Mouse (Mus musculus) kidney, embryonic 15.5 days (tissue): ENCODE data around the gene Nrcam. TPM values are rescaled to one million over a fixed set of nuclear protein-coding genes. Genes with fewer than 3 reads are reported as not detected.
"Not testable (repeated sequence)": the region's sequence is repeated elsewhere in the genome, so short reads cannot be mapped to it uniquely, and the experiment has no call there.

Experiments
- ATAC-seq: fragments of 200-750 bp; cut with Nextera tagmentation; replicated peaks from 2 replicates; pipeline ENCODE4 v1.8.0; 2017; ENCODE audit warnings: moderate TSS enrichment; ENCODE audit not compliant: low FRiP score
- H3K27ac ChIP-seq: fragments of 300-500 bp; sonication (generic); 2 replicates; pipeline ENCODE4 v1.5.1; 2015; ENCODE audit warnings: mild to moderate bottlenecking, inconsistent platforms
- H3K27me3 ChIP-seq: fragments of 300-500 bp; sonication (generic); 2 replicates; pipeline ENCODE4 v1.6.1; 2015; ENCODE audit warnings: inconsistent platforms
- H3K36me3 ChIP-seq: fragments of 300-500 bp; sonication (generic); 2 replicates; pipeline ENCODE4 v1.6.1; 2015; ENCODE audit warnings: inconsistent platforms
- H3K4me1 ChIP-seq: fragments of 300-500 bp; sonication (generic); 2 replicates; pipeline ENCODE4 v1.6.1; 2015; ENCODE audit warnings: inconsistent platforms
- H3K4me2 ChIP-seq: fragments of 300-500 bp; sonication (generic); 2 replicates; pipeline ENCODE4 v1.6.1; 2015; ENCODE audit warnings: moderate library complexity, mild to moderate bottlenecking, inconsistent platforms
- H3K4me3 ChIP-seq: fragments of 300-500 bp; sonication (generic); replicated peaks from 2 replicates; pipeline ENCODE4 v1.5.1; 2015; ENCODE audit warnings: mild to moderate bottlenecking, inconsistent platforms
- H3K9ac ChIP-seq: fragments of 300-500 bp; sonication (generic); 2 replicates; pipeline ENCODE4 v1.6.1; 2015; ENCODE audit warnings: mild to moderate bottlenecking, inconsistent platforms
- H3K9me3 ChIP-seq: fragments of 300-500 bp; sonication (generic); replicated peaks from 2 replicates; pipeline ENCODE4 v1.6.1; 2016; ENCODE audit warnings: inconsistent platforms
- WGBS: fragments of 180-500 bp; shearing (Covaris S2); methylation state at CpG from one replicate; pipeline ENCODE4 v1.1.7; 2015; ENCODE audit warnings: mixed read lengths; 5-methylcytosine and 5-hydroxymethylcytosine counted together
- polyA plus RNA-seq: library from polyadenylated mRNA; unstranded; fragments of >200 nt; fragmentation: Nextera tagmentation; extraction: Ambion mirVana; gene quantifications from 2 replicates; pipeline ENCODE4 v1.2.1, GENCODE M21; 2015

Nrcam gene
- 10.0 and 10.8 TPM in 2 replicates for polyA plus RNA-seq

GRCm38 (mm10) chr12:44328381-44329315 lies at the start of gene Nrcam:
TSS of gene Nrcam (plus strand) at chr12:44328885.
- H3K4me3 ChIP-seq: peak within 1 kb of the TSS; percentile 71
- peak within 1 kb of the TSS; percentile 48 for H3K9ac ChIP-seq
- H3K27me3 ChIP-seq: peaks cover 22% of the 10 kb centered on the region
- H3K27ac ChIP-seq: peak within 1 kb of the TSS; percentile 54
- peak within 1 kb of the TSS; percentile 89 for H3K4me2 ChIP-seq
- no peaks in the 10 kb centered on the region for H3K9me3 ChIP-seq
- ATAC-seq: peak; percentile 77
- 2% methylated on average over 73 of the region's 74 CpGs for WGBS
- no peaks in the 10 kb centered on the region for H3K36me3 ChIP-seq
- H3K4me1 ChIP-seq: peaks cover 10% of the 10 kb centered on the region

- not testable (repeated sequence) for ATAC-seq, H3K4me2 ChIP-seq, H3K27ac ChIP-seq, H3K4me3 ChIP-seq, H3K27me3 ChIP-seq, H3K9me3 ChIP-seq, H3K4me1 ChIP-seq, H3K9ac ChIP-seq
- peaks cover 13% of the 10 kb centered on the region for H3K36me3 ChIP-seq
- WGBS: 75% methylated on average over 2 of the region's 2 CpGs
Measured at GRCm38 (mm10) chr12:44280147-44280546, 48.5 kb upstream of the Nrcam start.

GRCm38 (mm10) chr12:44281534-44281933 lies 47.2 kb upstream of the Nrcam start:
- no peak overlapping the region for H3K4me2 ChIP-seq
- H3K9me3 ChIP-seq: no peaks in the 10 kb centered on the region
- ATAC-seq: no peak
- no peak overlapping the region for H3K9ac ChIP-seq
- no peak overlapping the region for H3K27ac ChIP-seq
- H3K4me1 ChIP-seq: no peaks in the 10 kb centered on the region
- H3K4me3 ChIP-seq: no peak overlapping the region
- H3K36me3 ChIP-seq: peaks cover 17% of the 10 kb centered on the region
- H3K27me3 ChIP-seq: no peaks in the 10 kb centered on the region
- 80% methylated on average over 3 of the region's 3 CpGs for WGBS

DNA sequence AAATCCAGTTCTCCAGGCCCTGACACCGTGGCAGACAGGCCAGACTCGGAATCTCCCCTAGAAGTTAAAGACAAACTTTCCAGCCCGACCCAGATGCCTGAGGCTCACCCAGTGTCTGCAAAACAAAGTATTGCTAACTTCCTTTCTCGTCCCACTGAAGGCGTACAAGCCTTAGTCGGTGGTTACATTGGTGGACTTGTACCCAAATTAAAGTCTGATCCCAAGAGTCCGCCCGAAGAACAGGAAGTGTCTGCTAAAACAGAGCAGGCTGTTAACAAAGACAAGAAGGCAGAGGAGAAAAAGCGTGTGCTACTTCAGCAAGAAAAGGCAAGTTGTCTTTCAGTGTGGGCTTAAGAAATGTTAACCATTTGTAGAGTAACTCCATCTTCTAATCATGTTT lies 45.3 kb upstream of the Nrcam start:
- Histone ChIP-seq H3K9ac (no peak overlapping the region), H3K4me2 (no peak overlapping the region), H3K4me1 (no peaks in the 10 kb centered on the region), H3K9me3 (no peaks in the 10 kb centered on the region), H3K4me3 (no peak overlapping the region), H3K27me3 (no peaks in the 10 kb centered on the region), H3K36me3 (peaks cover 17% of the 10 kb centered on the region), H3K27ac (no peak overlapping the region)
- ATAC-seq: no peak
- WGBS: 69% methylated on average over 9 of the region's 9 CpGs

- Histone ChIP-seq H3K9me3 (no peaks in the 10 kb centered on the region), H3K27me3 (no peaks in the 10 kb centered on the region)
- WGBS: 87% methylated on average over 8 of the region's 8 CpGs
Measured at GRCm38 (mm10) chr12:44286992-44287391, 41.7 kb upstream of the Nrcam start.

DNA sequence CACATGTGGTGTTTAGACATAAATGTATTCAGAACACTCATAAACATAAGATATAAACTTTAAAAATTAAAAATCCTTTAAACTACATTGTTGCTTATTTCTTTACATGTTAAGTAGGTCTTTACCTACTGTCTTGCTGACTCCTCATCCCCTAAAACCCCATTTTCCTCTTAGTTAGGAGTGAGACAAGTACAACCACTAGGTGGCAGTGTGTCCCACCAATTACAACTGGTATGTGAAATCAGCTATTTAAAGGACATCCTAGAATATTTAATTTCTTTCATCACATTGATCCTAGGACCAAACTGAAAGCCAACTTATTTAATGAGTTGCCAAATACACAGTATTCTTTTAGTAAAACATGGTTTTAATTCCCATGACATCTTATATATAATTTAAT lies 36.4 kb upstream of the Nrcam start:
- H3K4me2 ChIP-seq: no peak overlapping the region
- H3K4me3 ChIP-seq: no peak overlapping the region
- H3K27ac ChIP-seq: no peak overlapping the region
- no peaks in the 10 kb centered on the region for H3K9me3 ChIP-seq
- no peaks in the 10 kb centered on the region for H3K4me1 ChIP-seq
- H3K36me3 ChIP-seq: peaks cover 28% of the 10 kb centered on the region
- ATAC-seq: no peak
- no peaks in the 10 kb centered on the region for H3K27me3 ChIP-seq
- H3K9ac ChIP-seq: no peak overlapping the region

More at GRCm38 (mm10) chr12:44286992-44287391, 41.7 kb upstream of the Nrcam start:
- Histone ChIP-seq H3K4me3 (no peak overlapping the region), H3K27ac (no peak overlapping the region), H3K4me1 (no peaks in the 10 kb centered on the region), H3K4me2 (no peak overlapping the region), H3K9ac (no peak overlapping the region), H3K36me3 (peaks cover 36% of the 10 kb centered on the region)
- no peak for ATAC-seq

DNA sequence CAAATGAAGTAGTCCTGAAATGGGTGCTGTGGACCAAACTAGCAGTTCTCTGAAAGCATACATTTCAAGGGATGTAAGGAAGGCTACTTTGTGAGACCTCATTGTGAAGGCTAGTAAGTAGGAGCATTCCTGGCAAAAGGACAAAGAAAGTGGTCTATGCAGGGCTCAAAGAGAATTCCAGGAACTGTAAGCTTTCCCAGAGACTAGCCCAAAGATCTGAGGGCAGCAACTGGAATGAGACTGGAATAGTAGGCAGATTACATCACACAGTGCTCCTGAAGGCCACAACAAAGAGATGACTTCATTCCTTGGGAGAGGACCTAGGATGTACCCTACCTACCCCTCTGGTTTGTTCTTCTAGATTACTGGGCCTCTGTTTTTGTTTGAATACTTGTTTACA lies 27.9 kb upstream of the Nrcam start:
- Histone ChIP-seq H3K27ac (no peak overlapping the region), H3K4me1 (no peaks in the 10 kb centered on the region), H3K36me3 (peaks cover 20% of the 10 kb centered on the region), H3K9ac (no peak overlapping the region), H3K27me3 (no peaks in the 10 kb centered on the region), H3K4me3 (no peak overlapping the region), H3K9me3 (no peaks in the 10 kb centered on the region), H3K4me2 (no peak overlapping the region)
- ATAC-seq: no peak

GRCm38 (mm10) chr12:44304012-44304411 lies 24.7 kb upstream of the Nrcam start:
- no peak overlapping the region for H3K9ac ChIP-seq
- no peak overlapping the region for H3K27ac ChIP-seq
- no peak overlapping the region for H3K4me2 ChIP-seq
- H3K4me3 ChIP-seq: no peak overlapping the region
- no peaks in the 10 kb centered on the region for H3K9me3 ChIP-seq
- no peak for ATAC-seq
- H3K4me1 ChIP-seq: no peaks in the 10 kb centered on the region
- peaks cover 26% of the 10 kb centered on the region for H3K36me3 ChIP-seq
- no peaks in the 10 kb centered on the region for H3K27me3 ChIP-seq
- WGBS: 89% methylated on average over 1 of the region's 1 CpGs

DNA sequence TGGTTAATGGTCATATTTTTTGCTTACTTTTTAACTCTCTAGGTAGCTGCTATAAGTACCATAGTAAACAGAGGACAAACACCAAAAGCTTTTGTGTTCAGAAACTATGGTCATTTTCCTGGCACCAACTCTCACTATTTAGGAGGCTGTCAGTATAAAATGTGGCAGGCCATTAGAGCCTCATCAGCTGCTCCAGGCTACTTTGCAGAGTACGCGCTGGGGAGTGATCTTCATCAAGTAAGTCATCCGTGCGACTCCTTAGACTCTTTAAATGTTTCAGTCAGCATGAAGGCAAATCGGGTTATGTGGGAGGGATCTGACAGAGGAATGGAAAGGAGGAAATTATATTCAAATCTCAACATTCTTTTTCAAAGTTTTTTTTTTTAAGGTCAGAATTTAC lies 23.8 kb upstream of the Nrcam start:
- Histone ChIP-seq H3K4me1 (no peaks in the 10 kb centered on the region), H3K9ac (no peak overlapping the region), H3K27ac (no peak overlapping the region), H3K27me3 (no peaks in the 10 kb centered on the region), H3K36me3 (peaks cover 24% of the 10 kb centered on the region), H3K9me3 (no peaks in the 10 kb centered on the region), H3K4me3 (no peak overlapping the region), H3K4me2 (no peak overlapping the region)
- WGBS: 21% methylated on average over 5 of the region's 5 CpGs
- ATAC-seq: 0 out of 2 replicates have a peak, but pooled peaks have one; percentile 69

GRCm38 (mm10) chr12:44308221-44308620 lies 20.5 kb upstream of the Nrcam start:
- no peak for ATAC-seq
- no peaks in the 10 kb centered on the region for H3K27me3 ChIP-seq
- H3K4me3 ChIP-seq: no peak overlapping the region
- no peak overlapping the region for H3K27ac ChIP-seq
- H3K4me1 ChIP-seq: no peaks in the 10 kb centered on the region
- H3K9me3 ChIP-seq: no peaks in the 10 kb centered on the region
- H3K9ac ChIP-seq: no peak overlapping the region
- WGBS: 84% methylated on average over 3 of the region's 3 CpGs
- H3K4me2 ChIP-seq: no peak overlapping the region
- peaks cover 28% of the 10 kb centered on the region for H3K36me3 ChIP-seq

DNA sequence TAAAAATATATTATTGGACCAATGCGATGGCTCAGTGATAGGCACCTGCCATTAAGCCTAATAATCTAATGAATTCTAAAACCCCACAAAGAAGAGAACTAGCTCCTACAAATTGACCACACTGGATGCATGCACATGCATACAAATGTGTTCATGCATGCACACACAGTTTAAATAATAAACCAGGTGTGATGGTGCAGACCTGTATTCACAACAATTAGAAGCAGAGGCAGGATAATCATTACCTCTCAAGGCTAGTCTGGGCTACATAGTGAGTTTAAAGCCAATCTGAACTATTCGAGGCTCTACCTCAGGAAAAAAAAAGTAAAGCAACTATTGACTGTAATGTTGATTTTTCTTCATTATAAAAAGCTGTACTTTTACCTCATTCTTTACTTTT lies 13.5 kb upstream of the Nrcam start:
- Histone ChIP-seq H3K36me3 (peaks cover 21% of the 10 kb centered on the region), H3K27me3 (no peaks in the 10 kb centered on the region), H3K4me2 (no peak overlapping the region), H3K9me3 (no peaks in the 10 kb centered on the region), H3K4me3 (no peak overlapping the region), H3K4me1 (no peaks in the 10 kb centered on the region), H3K27ac (no peak overlapping the region), H3K9ac (no peak overlapping the region)
- WGBS: 85% methylated on average over 2 of the region's 2 CpGs
- peak; percentile 70 for ATAC-seq

GRCm38 (mm10) chr12:44325091-44325490 lies 3.6 kb upstream of the Nrcam start:
- no peak overlapping the region for H3K4me2 ChIP-seq
- ATAC-seq: no peak
- peaks cover 6% of the 10 kb centered on the region for H3K4me1 ChIP-seq
- H3K27ac ChIP-seq: no peak overlapping the region
- peaks cover 7% of the 10 kb centered on the region for H3K27me3 ChIP-seq
- no peaks in the 10 kb centered on the region for H3K36me3 ChIP-seq
- no peak overlapping the region for H3K9ac ChIP-seq
- no peaks in the 10 kb centered on the region for H3K9me3 ChIP-seq
- no peak overlapping the region for H3K4me3 ChIP-seq

GRCm38 (mm10) chr12:44327452-44327851 lies 1.2 kb upstream of the Nrcam start:
- no peaks in the 10 kb centered on the region for H3K36me3 ChIP-seq
- H3K4me1 ChIP-seq: peaks cover 10% of the 10 kb centered on the region
- H3K27ac ChIP-seq: no peak overlapping the region
- H3K4me2 ChIP-seq: no peak overlapping the region
- H3K9ac ChIP-seq: no peak overlapping the region
- 34% methylated on average over 6 of the region's 6 CpGs for WGBS
- ATAC-seq: no peak
- peaks cover 22% of the 10 kb centered on the region for H3K27me3 ChIP-seq
- H3K4me3 ChIP-seq: no peak overlapping the region
- H3K9me3 ChIP-seq: no peaks in the 10 kb centered on the region
